Mouse (Mus musculus) MEL (cell line): ENCODE data around the gene 9130409I23Rik. TPM values are rescaled to one million over a fixed set of nuclear protein-coding genes. Genes with fewer than 3 reads are reported as not detected.

Experiments used
- DNase-seq: peaks from one replicate; pipeline ENCODE4 v3.0.0; 2011; ENCODE audit warnings: low read depth, low spot score
- H3K27ac ChIP-seq: 2 replicates; pipeline ENCODE4 v1.5.1; 2012; ENCODE audit warnings: low read depth, mild to moderate bottlenecking, control low read depth, low read length, moderate library complexity; ENCODE audit not compliant: control insufficient read depth
- H3K27me3 ChIP-seq, 2 experiments: fragments of 150-350 bp in 1 of 2; sonication (generic) in 1 of 2; 2 replicates each; pipeline ENCODE4 v1.6.1; 2012; ENCODE audit warnings: low read length in 2 of 2, mild to moderate bottlenecking in 2 of 2, improper control_type of control experiment in 1 of 2, moderate library complexity in 1 of 2; ENCODE audit not compliant: insufficient read depth in 2 of 2, control insufficient read depth in 1 of 2
- H3K36me3 ChIP-seq, 2 experiments: 2 replicates each; pipeline ENCODE4 v1.6.1; 2012 to 2014; ENCODE audit warnings: low read length in 2 of 2, improper control_type of control experiment in 1 of 2, inconsistent platforms in 1 of 2, mild to moderate bottlenecking in 1 of 2; ENCODE audit not compliant: insufficient read depth in 2 of 2, control insufficient read depth in 1 of 2
- H3K4me1 ChIP-seq, 2 experiments: fragments of 150-350 bp in 1 of 2; sonication (generic) in 1 of 2; 2 replicates each; pipeline ENCODE4 v1.6.1; 2012; ENCODE audit warnings: low read length in 2 of 2, improper control_type of control experiment in 1 of 2, mild to moderate bottlenecking in 1 of 2; ENCODE audit not compliant: insufficient read depth in 2 of 2, control insufficient read depth in 1 of 2
- H3K4me3 ChIP-seq, 2 experiments: fragments of 150-350 bp in 1 of 2; sonication (generic) in 1 of 2; 2 replicates each; pipeline ENCODE4 v1.5.1; 2012; ENCODE audit warnings: low read depth in 2 of 2, low read length in 2 of 2, mild to moderate bottlenecking in 2 of 2, moderate library complexity in 2 of 2, control low read depth in 1 of 2, improper control_type of control experiment in 1 of 2; ENCODE audit not compliant: control insufficient read depth in 1 of 2, insufficient read depth in 1 of 2
- H3K79me2 ChIP-seq: 2 replicates; pipeline ENCODE4 v1.6.1; 2012; ENCODE audit warnings: mild to moderate bottlenecking, low read length, moderate library complexity; ENCODE audit not compliant: control insufficient read depth, poor library complexity, insufficient read depth
- H3K9ac ChIP-seq: 2 replicates; pipeline ENCODE4 v1.6.1; 2012; ENCODE audit warnings: low read depth, mild to moderate bottlenecking, control low read depth, low read length, moderate library complexity; ENCODE audit not compliant: control insufficient read depth, poor library complexity, severe bottlenecking
- H3K9me3 ChIP-seq: fragments of 150-350 bp; sonication (generic); replicated peaks from 2 replicates; pipeline ENCODE4 v1.6.1; 2012; ENCODE audit warnings: mild to moderate bottlenecking, low read length, improper control_type of control experiment, moderate library complexity; ENCODE audit not compliant: insufficient read depth
- BHLHE40 ChIP-seq: IDR thresholded peaks from 2 replicates; pipeline ENCODE4 v1.6.1; 2012; ENCODE audit warnings: low read depth, mild to moderate bottlenecking, inconsistent platforms, low read length, improper control_type of control experiment, borderline replicate concordance
- CHD1 ChIP-seq: IDR thresholded peaks from 2 replicates; pipeline ENCODE4 v1.6.1; 2012; ENCODE audit warnings: low read depth, mild to moderate bottlenecking, inconsistent platforms, low read length, improper control_type of control experiment
- CHD2 ChIP-seq: IDR thresholded peaks from 2 replicates; pipeline ENCODE4 v1.6.1; 2011; ENCODE audit warnings: low read length, improper control_type of control experiment
- GATA1 ChIP-seq: IDR thresholded peaks from 2 replicates; pipeline ENCODE4 v1.6.1; 2011; ENCODE audit warnings: low read depth, low read length, improper control_type of control experiment
- KAT2A ChIP-seq: conservative IDR thresholded peaks from 2 replicates; pipeline ENCODE4 v1.6.1; 2012; ENCODE audit warnings: low read depth, low read length, improper control_type of control experiment, inconsistent platforms
- MAFK ChIP-seq: IDR thresholded peaks from 2 replicates; pipeline ENCODE4 v1.6.1; 2011; ENCODE audit warnings: low read depth, mild to moderate bottlenecking, low read length, improper control_type of control experiment, borderline replicate concordance
- MAX ChIP-seq: IDR thresholded peaks from 2 replicates; pipeline ENCODE4 v1.6.1; 2011; ENCODE audit warnings: low read length, improper control_type of control experiment
- MEF2A ChIP-seq: IDR thresholded peaks from 2 replicates; pipeline ENCODE4 v1.6.1; 2014; ENCODE audit warnings: low read depth, mild to moderate bottlenecking, inconsistent platforms, low read length, improper control_type of control experiment; ENCODE audit not compliant: poor library complexity, insufficient replicate concordance, severe bottlenecking; ENCODE audit errors: extremely low read depth
- NELFE ChIP-seq: IDR thresholded peaks from 2 replicates; pipeline ENCODE4 v1.6.1; 2011; ENCODE audit warnings: low read depth, low read length, improper control_type of control experiment
- NRF1 ChIP-seq: IDR thresholded peaks from 2 replicates; pipeline ENCODE4 v1.6.1; 2014; ENCODE audit warnings: low read depth, mild to moderate bottlenecking, inconsistent platforms, low read length, improper control_type of control experiment, moderate library complexity; ENCODE audit not compliant: poor library complexity, insufficient read depth, severe bottlenecking
- POLR2AphosphoS5 ChIP-seq: IDR thresholded peaks from 2 replicates; pipeline ENCODE4 v1.6.1; 2012; ENCODE audit warnings: low read depth, borderline replicate concordance, mild to moderate bottlenecking, inconsistent platforms, low read length, moderate library complexity, mixed read lengths
- TAL1 ChIP-seq: IDR thresholded peaks from 2 replicates; pipeline ENCODE4 v1.6.1; 2012; ENCODE audit warnings: mild to moderate bottlenecking, inconsistent platforms, low read length, moderate library complexity, mixed read lengths
- USF1 ChIP-seq: IDR thresholded peaks from 2 replicates; pipeline ENCODE4 v1.6.1; 2014; ENCODE audit warnings: low read depth, mild to moderate bottlenecking, inconsistent platforms, low read length, improper control_type of control experiment, moderate library complexity
- ZC3H11A ChIP-seq: IDR thresholded peaks from 2 replicates; pipeline ENCODE4 v1.6.1; 2012; ENCODE audit warnings: low read depth, mild to moderate bottlenecking, inconsistent platforms, low read length, improper control_type of control experiment
- ZKSCAN1 ChIP-seq: IDR thresholded peaks from 2 replicates; pipeline ENCODE4 v1.6.1; 2012; ENCODE audit warnings: low read depth, mild to moderate bottlenecking, inconsistent platforms, low read length, improper control_type of control experiment, moderate library complexity
- ZMIZ1 ChIP-seq: IDR thresholded peaks from 2 replicates; pipeline ENCODE4 v1.6.1; 2012; ENCODE audit warnings: low read depth, mild to moderate bottlenecking, inconsistent platforms, low read length, improper control_type of control experiment, moderate library complexity
- ZNF384 ChIP-seq: IDR thresholded peaks from 2 replicates; pipeline ENCODE4 v1.6.1; 2012; ENCODE audit warnings: low read depth, mild to moderate bottlenecking, inconsistent platforms, low read length, improper control_type of control experiment
- polyA plus RNA-seq, 2 experiments: library from polyadenylated mRNA; stranded (reverse) in 1 of 2; unstranded in 1 of 2; fragments of >175 nt in 1 of 2; fragments of >200 nt in 1 of 2; gene quantifications; 2 replicates each; pipeline versions ENCODE4 v1.2.1 to v1.2.4; 2012; ENCODE audit warnings: low replicate concordance in 2 of 2, low read depth in 1 of 2; ENCODE audit not compliant: insufficient read length in 2 of 2, insufficient read depth in 1 of 2, missing spikeins in 1 of 2
- total RNA-seq: library from RNA; depleted of rRNA; stranded (reverse); fragments of 300-350 nt; gene quantifications from 2 replicates; pipeline ENCODE4 v1.2.3, GENCODE M21; 2012

9130409I23Rik gene
- total and polyA plus RNA-seq, 3 experiments: not detected

GRCm38 (mm10) chr1:181017890-181018420 is 33.1 kb upstream of the 9130409I23Rik start:
- H3K27ac ChIP-seq: no peak overlapping the region
- H3K4me1 ChIP-seq: no peaks in the 10 kb centered on the region
- H3K27me3 ChIP-seq: peaks cover under 1 to 3% of the 10 kb centered on the region in 2 experiments; a peak in 3 of 4 replicates
- H3K4me3 ChIP-seq: no peak overlapping the region
- no peaks in the 10 kb centered on the region for H3K9me3 ChIP-seq
- H3K9ac ChIP-seq: no peak overlapping the region
- no peaks in the 10 kb centered on the region for H3K36me3 ChIP-seq
- no peak for DNase-seq
- TF ChIP-seq TAL1: no peak
- no peak for TF ChIP-seq CHD2
- no peaks in the 10 kb centered on the region for H3K79me2 ChIP-seq

GRCm38 (mm10) chr1:181020756-181021487 is 30.1 kb upstream of the 9130409I23Rik start, which contains the start of gene Ephx1:
TSS of gene Ephx1 (minus strand) at chr1:181020904.
- peaks cover 0 to 2% of the 10 kb centered on the region in 2 experiments; a peak in 1 of 4 replicates for H3K27me3 ChIP-seq
- no peaks in the 10 kb centered on the region for H3K36me3 ChIP-seq
- H3K9me3 ChIP-seq: no peaks in the 10 kb centered on the region
- no peaks in the 10 kb centered on the region for H3K79me2 ChIP-seq
- DNase-seq: no peak
- H3K4me1 ChIP-seq: no peaks in the 10 kb centered on the region
- no peak within 1 kb of the TSS for H3K27ac ChIP-seq
- TF ChIP-seq GATA1: 0 out of 2 replicates have a peak, but pooled peaks have one; percentile 19
- TF ChIP-seq ZMIZ1: no peak
- H3K4me3 ChIP-seq: no peak within 1 kb of the TSS
- no peak within 1 kb of the TSS for H3K9ac ChIP-seq

GRCm38 (mm10) chr1:181021488-181021865 is 29.6 kb upstream of the 9130409I23Rik start:
- H3K27ac ChIP-seq: no peak overlapping the region
- no peaks in the 10 kb centered on the region for H3K36me3 ChIP-seq
- H3K9ac ChIP-seq: no peak overlapping the region
- no peak overlapping the region for H3K4me3 ChIP-seq
- TF ChIP-seq BHLHE40: no peak
- TF ChIP-seq NRF1: no peak
- no peak for TF ChIP-seq KAT2A
- no peak for TF ChIP-seq USF1
- no peak for TF ChIP-seq POLR2AphosphoS5
- TF ChIP-seq CHD1: no peak
- no peak for TF ChIP-seq MAFK
- no peak for TF ChIP-seq NELFE
- no peak for TF ChIP-seq ZKSCAN1
- no peak for TF ChIP-seq ZMIZ1
- TF ChIP-seq MAX: no peak
- no peak for TF ChIP-seq ZC3H11A
- no peak for TF ChIP-seq MEF2A
- TF ChIP-seq ZNF384: no peak
- H3K4me1 ChIP-seq: no peaks in the 10 kb centered on the region
- no peaks in the 10 kb centered on the region for H3K27me3 ChIP-seq
- H3K9me3 ChIP-seq: no peaks in the 10 kb centered on the region
- DNase-seq: no peak
- H3K79me2 ChIP-seq: no peaks in the 10 kb centered on the region
